Mouse (Mus musculus) heart, postnatal 0 days (tissue): ENCODE data around the gene Tac4.

Experiments used
- CTCF ChIP-seq: IDR thresholded peaks from 2 replicates; pipeline ENCODE4 v1.5.1; 2016; ENCODE audit warnings: antibody characterized with exemption, control low read depth, low read depth
- EP300 ChIP-seq: IDR thresholded peaks from 2 replicates; pipeline ENCODE4 v1.6.1; 2016; ENCODE audit warnings: antibody characterized with exemption, low read depth

- TF ChIP-seq CTCF: no peak
- TF ChIP-seq EP300: no peak
Measured at GRCm38 (mm10) chr11:95223473-95223872, 37.9 kb upstream of the Tac4 start.
